Mouse (Mus musculus) adrenal gland, adult 8-10 months (tissue): ENCODE results near the gene Fads3. TPM values are rescaled to one million over a fixed set of nuclear protein-coding genes. Genes with fewer than 3 reads are reported as not detected.

Experiments
- total RNA-seq, 4 experiments: library from RNA; stranded (reverse); gene quantifications; 2 replicates each; pipeline ENCODE4 v1.2.4; 2022

Fads3 gene
- total RNA-seq, 4 experiments from 2014 or later: 9.9 to 55.1 (median 22.0) TPM

Other genes starting within 250 kb of the Fads3 start
- gene Scgb2a2, start 194.0 kb upstream of the Fads3 start, total RNA-seq: not detected
- gene Incenp, start 142.0 kb upstream of the Fads3 start, total RNA-seq: 10 to 100 TPM; 13.3 to 19.8 (median 18.5) TPM
- 1,000 to 10,000 TPM; 2,860 to 3,469 (median 3,019) TPM for gene Fth1, start 61.0 kb upstream of the Fads3 start, total RNA-seq
- gene Best1, start 39.9 kb upstream of the Fads3 start, total RNA-seq: 1 to 10 TPM in 1 of 4 experiments, under 1 TPM in 3; 0.15 to 1.0 (median 0.44) TPM
- 10 to 100 TPM in 2 of 4 experiments, 1 to 10 TPM in 2; 6.5 to 13.3 (median 9.5) TPM for gene Rab3il1, start 39.9 kb upstream of the Fads3 start, total RNA-seq
- gene Fads2, start 60.2 kb downstream of the Fads3 start, total RNA-seq: 1,000 to 10,000 TPM; 1,620 to 2,476 (median 1,986) TPM
- gene Fads1, start 141.3 kb downstream of the Fads3 start, total RNA-seq: 1,000 to 10,000 TPM in 2 of 4 experiments, 100 to 1,000 TPM in 2; 923 to 1,535 (median 1,260) TPM
- gene Tmem258, start 162.4 kb downstream of the Fads3 start, total RNA-seq: 100 to 1,000 TPM; 131 to 198 (median 144) TPM
- gene Fen1, start 162.6 kb downstream of the Fads3 start, total RNA-seq: 10 to 100 TPM; 10.8 to 19.1 (median 14.1) TPM
- gene Myrf, start 199.2 kb downstream of the Fads3 start, total RNA-seq: 1 to 10 TPM in 3 of 4 experiments, under 1 TPM in 1; 0.94 to 2.0 (median 1.4) TPM